Mouse (Mus musculus): ENCODE results near the gene Cacng8. TPM values are rescaled to one million over a fixed set of nuclear protein-coding genes. Genes with fewer than 3 reads are reported as not detected.

Gene Cacng8
- total and polyA plus RNA-seq, 3 experiments = not detected

GRCm38 (mm10) chr7:3368311-3368710 is 22.2 kb upstream of the Cacng8 start:
- Histone ChIP-seq H3K79me2 (replicated peaks; ENCODE audit: control insufficient read depth, insufficient read depth, low read length) (no peaks in the 10 kb centered on the region), H3K9ac (ENCODE audit: low read depth, low read length) (no peak overlapping the region), H3K36me3 (ENCODE audit: control insufficient read depth, insufficient read depth, low read length) (no peaks in the 10 kb centered on the region), H3K4me3 (no peak overlapping the region), H3K27ac (no peak overlapping the region), H3K4me1 (ENCODE audit: control insufficient read depth, insufficient read depth, low read length) (no peaks in the 10 kb centered on the region), H3K27me3 (ENCODE audit: control insufficient read depth, insufficient read depth, low read length) (peaks cover 9% of the 10 kb centered on the region)
- no peak for DNase-seq
- TF ChIP-seq CTCF (IDR thresholded peaks at IDR 0.05) (no peak), POLR2A (IDR thresholded peaks at IDR 0.05; ENCODE audit: insufficient read depth, low read depth, low read length) (no peak), EP300 (IDR thresholded peaks at IDR 0.05; ENCODE audit: insufficient read depth, low read depth, low read length) (no peak)
- intact Hi-C loops (cut with DNase I) = no loop called here
- WGBS = 31% methylated on average over 12 of the region's 12 CpGs

- intact Hi-C loops (cut with DNase I) = no loop called here
- no peak for DNase-seq
Measured at GRCm38 (mm10) chr7:3369189-3369588, 21.3 kb upstream of the Cacng8 start.

GRCm38 (mm10) chr7:3370407-3370806 is 20.1 kb upstream of the Cacng8 start:
- 36% methylated on average over 4 of the region's 4 CpGs for WGBS
- Histone ChIP-seq H3K27me3 (ENCODE audit: control insufficient read depth, insufficient read depth, low read length) (peaks cover 9% of the 10 kb centered on the region), H3K9ac (ENCODE audit: low read depth, low read length) (no peak overlapping the region), H3K36me3 (ENCODE audit: control insufficient read depth, insufficient read depth, low read length) (no peaks in the 10 kb centered on the region), H3K4me3 (no peak overlapping the region), H3K4me1 (ENCODE audit: control insufficient read depth, insufficient read depth, low read length) (no peaks in the 10 kb centered on the region), H3K27ac (no peak overlapping the region), H3K79me2 (replicated peaks; ENCODE audit: control insufficient read depth, insufficient read depth, low read length) (no peaks in the 10 kb centered on the region)
- no peak for DNase-seq
- intact Hi-C loops (cut with DNase I) = no loop called here
- TF ChIP-seq EP300 (IDR thresholded peaks at IDR 0.05; ENCODE audit: insufficient read depth, low read depth, low read length) (no peak), CTCF (IDR thresholded peaks at IDR 0.05) (no peak), POLR2A (IDR thresholded peaks at IDR 0.05; ENCODE audit: insufficient read depth, low read depth, low read length) (no peak)

More at GRCm38 (mm10) chr7:3369189-3369588, 21.3 kb upstream of the Cacng8 start:
- Histone ChIP-seq H3K27ac (no peak overlapping the region), H3K4me1 (ENCODE audit: control insufficient read depth, insufficient read depth, low read length) (no peaks in the 10 kb centered on the region), H3K79me2 (replicated peaks; ENCODE audit: control insufficient read depth, insufficient read depth, low read length) (no peaks in the 10 kb centered on the region), H3K4me3 (no peak overlapping the region), H3K27me3 (ENCODE audit: control insufficient read depth, insufficient read depth, low read length) (peaks cover 9% of the 10 kb centered on the region), H3K36me3 (ENCODE audit: control insufficient read depth, insufficient read depth, low read length) (no peaks in the 10 kb centered on the region), H3K9ac (ENCODE audit: low read depth, low read length) (no peak overlapping the region)
- TF ChIP-seq EP300 (IDR thresholded peaks at IDR 0.05; ENCODE audit: insufficient read depth, low read depth, low read length) = no peak
- no peak for TF ChIP-seq POLR2A (IDR thresholded peaks at IDR 0.05; ENCODE audit: insufficient read depth, low read depth, low read length)
- TF ChIP-seq CTCF (IDR thresholded peaks at IDR 0.05) = no peak
- WGBS = 52% methylated on average over 6 of the region's 6 CpGs

GRCm38 (mm10) chr7:3372376-3372775 is 18.1 kb upstream of the Cacng8 start:
- 56% methylated on average over 2 of the region's 2 CpGs for WGBS
- TF ChIP-seq CTCF (IDR thresholded peaks at IDR 0.05) (no peak), POLR2A (IDR thresholded peaks at IDR 0.05; ENCODE audit: insufficient read depth, low read depth, low read length) (no peak), EP300 (IDR thresholded peaks at IDR 0.05; ENCODE audit: insufficient read depth, low read depth, low read length) (no peak)

GRCm38 (mm10) chr7:3373754-3374153 is 16.7 kb upstream of the Cacng8 start:
- Histone ChIP-seq H3K27me3 (ENCODE audit: control insufficient read depth, insufficient read depth, low read length) (no peaks in the 10 kb centered on the region), H3K79me2 (replicated peaks; ENCODE audit: control insufficient read depth, insufficient read depth, low read length) (no peaks in the 10 kb centered on the region), H3K27ac (no peak overlapping the region), H3K4me3 (no peak overlapping the region), H3K36me3 (ENCODE audit: control insufficient read depth, insufficient read depth, low read length) (no peaks in the 10 kb centered on the region), H3K4me1 (ENCODE audit: control insufficient read depth, insufficient read depth, low read length) (no peaks in the 10 kb centered on the region), H3K9ac (ENCODE audit: low read depth, low read length) (no peak overlapping the region)
- 77% methylated on average over 8 of the region's 8 CpGs for WGBS
- TF ChIP-seq CTCF (IDR thresholded peaks at IDR 0.05) (no peak), POLR2A (IDR thresholded peaks at IDR 0.05; ENCODE audit: insufficient read depth, low read depth, low read length) (no peak), EP300 (IDR thresholded peaks at IDR 0.05; ENCODE audit: insufficient read depth, low read depth, low read length) (no peak)
- intact Hi-C loops (cut with DNase I) = no loop called here
- DNase-seq = no peak

More at GRCm38 (mm10) chr7:3372376-3372775, 18.1 kb upstream of the Cacng8 start:
- Histone ChIP-seq H3K27me3 (ENCODE audit: control insufficient read depth, insufficient read depth, low read length) (peaks cover 3% of the 10 kb centered on the region; the same call in 1 of the 2 replicates), H3K27ac (no peak overlapping the region), H3K4me1 (ENCODE audit: control insufficient read depth, insufficient read depth, low read length) (no peaks in the 10 kb centered on the region), H3K79me2 (replicated peaks; ENCODE audit: control insufficient read depth, insufficient read depth, low read length) (no peaks in the 10 kb centered on the region), H3K9ac (ENCODE audit: low read depth, low read length) (no peak overlapping the region), H3K4me3 (no peak overlapping the region), H3K36me3 (ENCODE audit: control insufficient read depth, insufficient read depth, low read length) (no peaks in the 10 kb centered on the region)
- intact Hi-C loops (cut with DNase I) = no loop called here
- DNase-seq = no peak

GRCm38 (mm10) chr7:3376831-3377230 is 13.7 kb upstream of the Cacng8 start:
- Histone ChIP-seq H3K9ac (ENCODE audit: low read depth, low read length) (no peak overlapping the region), H3K36me3 (ENCODE audit: control insufficient read depth, insufficient read depth, low read length) (no peaks in the 10 kb centered on the region), H3K79me2 (replicated peaks; ENCODE audit: control insufficient read depth, insufficient read depth, low read length) (no peaks in the 10 kb centered on the region), H3K27ac (no peak overlapping the region), H3K4me1 (ENCODE audit: control insufficient read depth, insufficient read depth, low read length) (no peaks in the 10 kb centered on the region), H3K4me3 (no peak overlapping the region), H3K27me3 (ENCODE audit: control insufficient read depth, insufficient read depth, low read length) (no peaks in the 10 kb centered on the region)
- TF ChIP-seq EP300 (IDR thresholded peaks at IDR 0.05; ENCODE audit: insufficient read depth, low read depth, low read length) (no peak), CTCF (IDR thresholded peaks at IDR 0.05) (peak; percentile 77)
- 30% methylated on average over 4 of the region's 4 CpGs for WGBS
- peak; percentile 45 to 61 for DNase-seq
- intact Hi-C loops (cut with DNase I) = loop anchor here (5.0 kb wide), 1 partner anchor 155 kb away; no protein-coding TSS in a partner anchor
